Mouse (Mus musculus) kidney, embryonic 14.5 days (tissue): ENCODE results near the gene Slc16a12. TPM values are rescaled to one million over a fixed set of nuclear protein-coding genes. Genes with fewer than 3 reads are reported as not detected.

Source experiments
- ATAC-seq: fragments of 200-750 bp; cut with Nextera tagmentation; 2 replicates; pipeline ENCODE4 v1.8.0; 2017; ENCODE audit warnings: moderate number of reproducible peaks, mild to moderate bottlenecking, moderate TSS enrichment, moderate library complexity; ENCODE audit not compliant: low FRiP score, low TSS enrichment
- H3K27ac ChIP-seq: fragments of 300-500 bp; sonication (generic); 2 replicates; pipeline ENCODE4 v1.5.1; 2014; ENCODE audit warnings: low read depth, mild to moderate bottlenecking, low read length, moderate library complexity, mixed read lengths
- H3K27me3 ChIP-seq: fragments of 300-500 bp; sonication (generic); 2 replicates; pipeline ENCODE4 v1.6.1; 2014; ENCODE audit warnings: mild to moderate bottlenecking, low read length; ENCODE audit not compliant: control insufficient read depth, insufficient read depth
- H3K36me3 ChIP-seq: fragments of 300-500 bp; sonication (generic); 2 replicates; pipeline ENCODE4 v1.6.1; 2014; ENCODE audit warnings: low read length, mixed read lengths; ENCODE audit not compliant: control insufficient read depth, insufficient read depth
- H3K4me1 ChIP-seq: fragments of 300-500 bp; sonication (generic); 2 replicates; pipeline ENCODE4 v1.6.1; 2014; ENCODE audit warnings: low read length, mixed read lengths; ENCODE audit not compliant: control insufficient read depth, insufficient read depth
- H3K4me2 ChIP-seq: fragments of 300-500 bp; sonication (generic); replicated peaks from 2 replicates; pipeline ENCODE4 v1.6.1; 2014; ENCODE audit warnings: low read depth, mild to moderate bottlenecking, low read length
- H3K4me3 ChIP-seq: fragments of 300-500 bp; sonication (generic); 2 replicates; pipeline ENCODE4 v1.5.1; 2014; ENCODE audit warnings: mild to moderate bottlenecking, low read length
- H3K9ac ChIP-seq: fragments of 300-500 bp; sonication (generic); 2 replicates; pipeline ENCODE4 v1.6.1; 2014; ENCODE audit warnings: low read depth, mild to moderate bottlenecking, low read length, moderate library complexity
- H3K9me3 ChIP-seq: fragments of 300-500 bp; sonication (generic); 2 replicates; pipeline ENCODE4 v1.6.1; 2016; ENCODE audit warnings: low read length; ENCODE audit not compliant: control insufficient read depth
- WGBS: fragments of 180-500 bp; shearing (Covaris S2); extraction: QIAGEN DNeasy Blood & Tissue Kit; methylation state at CpG from one replicate; pipeline ENCODE4 v1.1.7; 2014; 5-methylcytosine and 5-hydroxymethylcytosine counted together
- polyA plus RNA-seq: library from polyadenylated mRNA; unstranded; fragments of >200 nt; fragmentation: Nextera tagmentation; extraction: Ambion mirVana; gene quantifications from 2 replicates; pipeline ENCODE4 v1.2.1, GENCODE M21; 2014

The Slc16a12 gene
- 2.7 and 7.4 TPM in 2 replicates for polyA plus RNA-seq

DNA sequence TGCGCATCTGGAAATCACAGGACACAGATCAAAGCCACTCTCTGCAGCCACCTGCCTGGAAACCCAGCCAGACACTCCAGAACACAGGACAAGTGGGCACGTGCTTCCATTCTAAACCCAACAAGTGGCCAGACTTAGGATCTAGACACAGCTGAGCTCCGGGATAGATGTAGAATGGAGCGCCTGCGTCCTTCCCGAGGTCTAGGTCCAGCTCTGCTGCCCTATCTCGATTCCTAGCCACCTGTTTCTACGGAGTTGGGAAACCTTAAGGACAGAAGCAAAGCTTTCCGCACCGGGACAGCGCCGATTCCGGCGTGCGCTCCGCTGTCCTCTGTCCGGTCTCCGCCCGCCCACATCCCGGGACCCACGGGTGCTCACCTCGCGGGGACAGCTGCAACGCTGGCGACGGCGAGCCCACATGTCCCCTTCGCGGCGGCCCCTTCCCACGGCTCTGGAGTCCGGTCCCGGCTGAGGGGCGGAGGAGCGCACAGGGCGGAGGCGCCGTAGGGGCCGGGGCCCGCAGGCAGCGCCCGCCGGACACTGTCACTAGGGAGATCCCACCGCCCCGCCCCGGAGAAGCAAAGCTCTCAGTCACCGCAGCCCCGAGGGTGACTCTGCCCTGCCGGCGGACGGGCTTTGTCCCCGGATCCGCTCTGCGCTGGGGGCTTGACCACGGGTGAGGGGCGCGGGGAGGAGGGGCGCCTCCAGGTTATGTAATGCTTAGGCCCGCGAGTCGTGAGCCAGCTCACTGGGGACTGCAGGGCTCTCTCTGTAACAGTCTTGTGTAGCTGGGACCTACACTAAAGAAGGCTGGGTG, at the start of gene Slc16a12:
TSS of gene Slc16a12 (minus strand) at position 602 of the 817 bp plus-strand sequence.
- Histone ChIP-seq H3K27me3 (peaks cover 5% of the 10 kb centered on the region; the same call in 1 of the 2 replicates), H3K4me3 (peak within 1 kb of the TSS; percentile 67), H3K36me3 (no peaks in the 10 kb centered on the region), H3K4me1 (no peaks in the 10 kb centered on the region), H3K4me2 (peak within 1 kb of the TSS; percentile 99), H3K9me3 (no peaks in the 10 kb centered on the region), H3K27ac (no peak within 1 kb of the TSS; the same call in 1 of the 2 replicates), H3K9ac (peak within 1 kb of the TSS; percentile 68)
- WGBS: under 1% methylated on average over 58 of the region's 61 CpGs
- peak; percentile 85 for ATAC-seq

DNA sequence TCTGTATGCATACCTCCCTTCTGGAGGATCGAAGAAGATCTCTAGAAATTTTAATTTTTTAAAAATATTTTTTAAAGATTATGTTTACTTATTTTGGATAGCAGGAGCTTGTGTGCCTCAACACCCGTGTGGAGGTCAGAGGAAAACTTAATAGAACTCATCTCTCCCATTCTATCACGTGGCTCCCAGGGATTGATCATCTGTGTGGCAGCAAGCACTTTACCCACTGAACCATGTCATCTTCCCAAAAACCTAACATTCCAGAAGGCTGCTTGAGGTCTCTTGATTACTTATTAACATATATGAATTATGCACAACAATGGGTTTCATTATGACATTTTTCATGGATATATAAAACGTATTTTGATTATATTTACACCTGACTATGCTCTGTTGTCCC, 49.3 kb upstream of the Slc16a12 start:
- ATAC-seq: no peak
- Histone ChIP-seq H3K27me3 (no peaks in the 10 kb centered on the region), H3K4me1 (no peaks in the 10 kb centered on the region), H3K4me2 (no peak overlapping the region), H3K9me3 (no peaks in the 10 kb centered on the region), H3K36me3 (no peaks in the 10 kb centered on the region), H3K4me3 (no peak overlapping the region), H3K9ac (no peak overlapping the region), H3K27ac (no peak overlapping the region)
- 76% methylated on average over 4 of the region's 4 CpGs for WGBS

DNA sequence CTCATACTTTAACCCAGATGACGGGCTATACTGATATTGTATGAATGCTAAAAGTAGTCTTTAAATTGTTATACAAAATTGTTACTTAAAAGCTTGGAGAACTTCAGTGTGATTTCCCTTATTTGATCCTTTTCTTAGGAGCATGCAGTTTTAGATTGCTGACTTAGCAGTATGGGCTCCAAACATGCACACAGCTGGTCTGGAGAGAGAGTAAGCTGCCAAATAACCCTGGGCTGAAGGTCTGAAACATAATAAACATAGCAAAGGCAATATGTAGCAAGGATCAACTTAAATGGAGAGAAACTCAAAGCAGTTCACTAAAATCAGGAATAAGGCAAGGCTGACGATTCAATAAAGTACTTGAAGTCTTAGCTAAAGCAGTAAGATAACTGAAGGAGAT, 35.4 kb upstream of the Slc16a12 start:
- Histone ChIP-seq H3K36me3 (no peaks in the 10 kb centered on the region), H3K27ac (no peak overlapping the region), H3K27me3 (no peaks in the 10 kb centered on the region), H3K4me1 (no peaks in the 10 kb centered on the region), H3K4me3 (no peak overlapping the region), H3K4me2 (no peak overlapping the region), H3K9ac (no peak overlapping the region), H3K9me3 (no peaks in the 10 kb centered on the region)
- ATAC-seq: no peak
- 93% methylated on average over 2 of the region's 2 CpGs for WGBS

DNA sequence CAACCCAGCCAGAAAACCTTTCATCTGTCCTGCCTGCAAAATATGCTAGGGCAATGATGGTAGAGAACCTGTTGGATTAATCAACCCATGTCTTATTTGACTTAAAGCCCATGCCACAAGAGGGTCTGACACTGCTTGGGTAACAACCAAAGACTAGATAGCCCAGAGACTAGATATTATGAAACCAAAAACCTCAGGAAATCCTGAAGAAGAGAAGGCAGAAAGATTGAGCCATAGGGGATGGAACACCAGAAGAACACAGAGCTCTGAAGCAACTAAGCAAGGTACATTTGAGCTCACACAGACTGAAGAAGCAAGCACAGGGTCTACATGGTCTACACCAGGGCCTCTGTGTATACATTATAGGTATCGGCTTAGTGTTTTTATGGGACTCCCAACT, 31.9 kb upstream of the Slc16a12 start:
- no peak overlapping the region for H3K4me3 ChIP-seq
- H3K9ac ChIP-seq: no peak overlapping the region
- no peak for ATAC-seq
- WGBS: 90% methylated on average over 1 of the region's 1 CpGs
- H3K9me3 ChIP-seq: no peaks in the 10 kb centered on the region
- H3K27ac ChIP-seq: no peak overlapping the region
- no peaks in the 10 kb centered on the region for H3K4me1 ChIP-seq
- H3K4me2 ChIP-seq: no peak overlapping the region
- no peaks in the 10 kb centered on the region for H3K36me3 ChIP-seq
- H3K27me3 ChIP-seq: no peaks in the 10 kb centered on the region

DNA sequence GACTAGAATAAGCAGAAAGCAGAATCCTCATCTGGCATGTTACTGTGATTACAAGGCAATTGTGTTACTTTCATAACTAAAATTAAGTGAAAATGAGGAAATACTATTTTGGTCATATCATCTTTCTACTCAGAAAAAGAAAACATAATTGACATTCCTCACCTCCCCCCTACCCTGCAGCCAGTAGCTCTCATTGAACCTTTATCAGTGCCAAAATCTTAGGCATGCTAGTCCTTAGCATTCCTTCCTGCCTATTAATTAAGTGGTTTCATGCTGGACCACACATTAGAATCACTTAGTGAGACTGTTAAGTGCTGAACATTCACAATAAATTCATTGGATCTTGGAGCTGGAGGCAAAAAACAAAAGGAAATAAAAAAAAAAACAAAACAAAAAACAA, 31.0 kb upstream of the Slc16a12 start:
- ATAC-seq: no peak
- Histone ChIP-seq H3K9me3 (no peaks in the 10 kb centered on the region), H3K36me3 (no peaks in the 10 kb centered on the region), H3K4me2 (no peak overlapping the region), H3K9ac (no peak overlapping the region), H3K4me1 (no peaks in the 10 kb centered on the region), H3K27me3 (no peaks in the 10 kb centered on the region), H3K27ac (no peak overlapping the region), H3K4me3 (no peak overlapping the region)

DNA sequence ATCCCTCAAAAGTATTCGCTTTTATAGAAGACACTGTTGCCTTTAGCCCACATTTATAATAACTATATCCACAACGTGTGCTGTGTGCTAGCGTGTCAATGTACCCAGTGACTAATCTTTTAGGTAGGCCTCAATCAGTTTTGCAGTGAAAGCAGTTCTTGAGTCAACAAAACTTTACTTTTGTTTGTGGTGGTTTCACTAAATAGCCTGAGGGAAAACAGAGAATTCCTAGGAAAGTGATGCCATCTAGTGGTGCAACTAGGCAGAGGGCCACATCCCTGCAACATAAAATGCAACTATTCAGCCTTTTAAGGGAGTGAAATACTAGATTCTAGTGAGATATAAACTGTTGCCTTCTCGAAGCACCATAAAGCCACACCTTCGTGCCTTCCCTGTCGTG, 25.7 kb upstream of the Slc16a12 start:
- H3K27ac ChIP-seq: no peak overlapping the region
- no peaks in the 10 kb centered on the region for H3K9me3 ChIP-seq
- no peaks in the 10 kb centered on the region for H3K36me3 ChIP-seq
- no peaks in the 10 kb centered on the region for H3K4me1 ChIP-seq
- no peak for ATAC-seq
- H3K4me2 ChIP-seq: no peak overlapping the region
- no peak overlapping the region for H3K9ac ChIP-seq
- 20% methylated on average over 6 of the region's 6 CpGs for WGBS
- no peak overlapping the region for H3K4me3 ChIP-seq
- no peaks in the 10 kb centered on the region for H3K27me3 ChIP-seq

DNA sequence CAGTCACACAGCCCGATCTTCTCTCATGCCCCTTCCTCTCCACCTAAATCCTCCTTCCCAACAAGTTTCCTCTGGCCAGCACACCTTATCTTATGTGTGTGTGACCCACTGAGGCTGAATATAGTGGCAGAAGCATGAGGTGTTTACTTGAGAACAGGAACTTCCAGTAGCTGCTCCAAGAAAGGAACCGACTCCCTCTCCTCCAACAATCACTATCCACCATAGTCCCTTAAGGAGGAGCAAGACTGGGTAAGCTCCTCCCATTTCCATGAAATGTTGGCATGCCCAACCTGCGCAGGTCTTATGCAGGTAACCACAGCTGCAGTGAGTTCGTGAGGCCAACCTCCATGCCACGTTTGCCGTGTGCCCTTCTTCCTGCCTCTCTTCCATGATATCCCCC, 23.7 kb upstream of the Slc16a12 start:
- H3K9ac ChIP-seq: no peak overlapping the region
- no peak overlapping the region for H3K4me3 ChIP-seq
- 88% methylated on average over 6 of the region's 6 CpGs for WGBS
- H3K4me2 ChIP-seq: no peak overlapping the region
- no peak overlapping the region for H3K27ac ChIP-seq
- no peaks in the 10 kb centered on the region for H3K9me3 ChIP-seq
- ATAC-seq: no peak
- H3K27me3 ChIP-seq: no peaks in the 10 kb centered on the region
- no peaks in the 10 kb centered on the region for H3K4me1 ChIP-seq
- no peaks in the 10 kb centered on the region for H3K36me3 ChIP-seq

DNA sequence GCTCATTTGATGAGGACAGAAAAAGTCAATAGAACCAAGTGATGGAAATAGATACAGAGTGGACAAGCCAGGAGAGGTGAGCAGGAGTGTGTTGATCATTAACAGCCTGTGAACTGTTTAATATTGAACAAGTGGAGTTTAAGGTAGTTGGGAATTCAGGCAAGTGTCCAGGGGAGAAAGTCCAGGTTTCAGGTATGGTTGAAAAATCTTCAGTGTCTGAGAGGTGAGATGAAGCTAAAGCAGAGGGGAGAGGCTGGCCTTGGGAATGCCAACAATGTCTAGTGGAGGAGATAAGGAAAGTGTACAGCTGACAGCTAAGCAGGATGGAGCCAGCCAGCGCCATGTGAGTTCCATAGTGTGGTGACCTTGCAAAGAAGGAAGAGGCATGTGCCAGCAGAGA, 11.7 kb upstream of the Slc16a12 start:
- Histone ChIP-seq H3K4me2 (no peak overlapping the region), H3K27me3 (no peaks in the 10 kb centered on the region), H3K9ac (no peak overlapping the region), H3K9me3 (no peaks in the 10 kb centered on the region), H3K4me3 (no peak overlapping the region), H3K27ac (no peak overlapping the region), H3K4me1 (no peaks in the 10 kb centered on the region), H3K36me3 (no peaks in the 10 kb centered on the region)
- WGBS: 95% methylated on average over 1 of the region's 1 CpGs
- no peak for ATAC-seq

DNA sequence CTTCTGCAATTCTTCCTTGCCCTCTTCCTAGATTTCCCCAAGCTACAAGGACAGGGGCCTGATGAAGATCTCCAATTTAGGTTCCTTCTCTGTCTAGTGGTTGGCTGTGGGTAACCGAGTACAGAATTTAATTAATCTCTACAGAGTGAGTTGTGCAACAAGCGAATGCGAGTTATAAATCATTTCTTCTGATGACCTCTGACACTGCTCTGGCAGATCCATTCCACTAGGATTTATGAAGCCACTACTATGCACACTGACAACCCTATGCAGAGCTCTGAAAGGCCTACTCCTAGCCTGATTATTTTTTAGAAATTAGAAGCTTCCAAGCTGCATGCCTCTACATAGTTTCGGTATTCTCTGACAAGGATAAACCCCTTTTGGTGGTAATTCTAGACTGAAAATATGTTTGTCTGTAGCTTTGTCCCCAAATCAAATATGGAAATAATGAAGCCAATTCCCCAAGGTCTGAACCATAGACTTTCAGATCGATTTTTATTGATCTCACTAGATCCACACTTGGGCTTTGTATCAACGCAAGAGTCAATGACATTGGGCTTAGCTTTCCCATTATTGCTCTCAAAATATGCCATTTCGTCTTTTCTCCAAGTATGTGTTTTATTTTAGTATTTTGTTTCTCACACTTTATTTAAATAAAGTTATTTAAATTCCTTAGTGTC, 9.6 kb upstream of the Slc16a12 start:
- H3K9ac ChIP-seq: no peak overlapping the region
- no peaks in the 10 kb centered on the region for H3K4me1 ChIP-seq
- WGBS: 82% methylated on average over 7 of the region's 7 CpGs
- no peaks in the 10 kb centered on the region for H3K27me3 ChIP-seq
- ATAC-seq: no peak
- H3K27ac ChIP-seq: no peak overlapping the region
- H3K4me3 ChIP-seq: no peak overlapping the region
- H3K9me3 ChIP-seq: no peaks in the 10 kb centered on the region
- H3K36me3 ChIP-seq: no peaks in the 10 kb centered on the region
- no peak overlapping the region for H3K4me2 ChIP-seq
